Mouse (Mus musculus) liver, postnatal 0 days (tissue): ENCODE data around the gene Ssxb5. TPM values are rescaled to one million over a fixed set of nuclear protein-coding genes. Genes with fewer than 3 reads are reported as not detected.
"Not testable (repeated sequence)": the region's sequence is repeated elsewhere in the genome, so short reads cannot be mapped to it uniquely, and the experiment has no call there.

Experiments used
- ATAC-seq: fragments of 200-750 bp; cut with Nextera tagmentation; 2 replicates; pipeline ENCODE4 v1.8.0; 2017; ENCODE audit warnings: mild to moderate bottlenecking, moderate library complexity
- DNase-seq: peaks from one replicate; pipeline ENCODE4 v3.0.0-alpha.2; 2016
- H3K27ac ChIP-seq: fragments of 300-500 bp; sonication (generic); 2 replicates; pipeline ENCODE4 v1.5.1; 2014; ENCODE audit warnings: antibody characterized with exemption, moderate library complexity, mild to moderate bottlenecking, low read depth
- H3K27me3 ChIP-seq: fragments of 300-500 bp; sonication (generic); 2 replicates; pipeline ENCODE4 v1.6.1; 2014; ENCODE audit warnings: low read length, control low read depth, mixed read lengths; ENCODE audit not compliant: insufficient read depth
- H3K36me3 ChIP-seq: fragments of 300-500 bp; sonication (generic); replicated peaks from 2 replicates; pipeline ENCODE4 v1.6.1; 2014; ENCODE audit warnings: mild to moderate bottlenecking, control low read depth, low read length, moderate library complexity, mixed read lengths; ENCODE audit not compliant: insufficient read depth
- H3K4me1 ChIP-seq: fragments of 300-500 bp; sonication (generic); 2 replicates; pipeline ENCODE4 v1.6.1; 2014; ENCODE audit warnings: antibody characterized with exemption, mild to moderate bottlenecking, control low read depth; ENCODE audit not compliant: insufficient read depth
- H3K4me2 ChIP-seq: fragments of 300-500 bp; sonication (generic); 2 replicates; pipeline ENCODE4 v1.6.1; 2014; ENCODE audit warnings: low read depth, mild to moderate bottlenecking, low read length, moderate library complexity, mixed read lengths
- H3K4me3 ChIP-seq: fragments of 300-500 bp; sonication (generic); 2 replicates; pipeline ENCODE4 v1.5.1; 2014; ENCODE audit warnings: low read depth, low read length
- H3K9ac ChIP-seq: fragments of 300-500 bp; sonication (generic); replicated peaks from 2 replicates; pipeline ENCODE4 v1.6.1; 2014; ENCODE audit warnings: mild to moderate bottlenecking, moderate library complexity
- H3K9me3 ChIP-seq: fragments of 300-500 bp; sonication (generic); 2 replicates; pipeline ENCODE4 v1.6.1; 2016; ENCODE audit warnings: mild to moderate bottlenecking, control low read depth, low read length, mixed read lengths
- CTCF ChIP-seq: sonication (generic); IDR thresholded peaks from 2 replicates; pipeline ENCODE4 v1.5.1; 2016; ENCODE audit warnings: antibody characterized with exemption, low read depth
- EP300 ChIP-seq: IDR thresholded peaks from 2 replicates; pipeline ENCODE4 v1.6.1; 2016; ENCODE audit warnings: antibody characterized with exemption, low read depth, mild to moderate bottlenecking
- WGBS: fragments of 180-500 bp; shearing (Covaris S2); extraction: QIAGEN DNeasy Blood & Tissue Kit; methylation state at CpG from one replicate; pipeline ENCODE4 v1.1.7; 2014; ENCODE audit not compliant: insufficient replicate concordance; 5-methylcytosine and 5-hydroxymethylcytosine counted together
- polyA plus RNA-seq: library from polyadenylated mRNA; unstranded; fragments of >200 nt; fragmentation: Nextera tagmentation; extraction: Ambion mirVana; gene quantifications from 2 replicates; pipeline ENCODE4 v1.2.1, GENCODE M21; 2015

Ssxb5 gene
- polyA plus RNA-seq = not detected in 2 replicates

- not testable (repeated sequence) for H3K4me1 ChIP-seq, H3K4me2 ChIP-seq, H3K4me3 ChIP-seq, H3K9me3 ChIP-seq, DNase-seq, H3K27ac ChIP-seq, H3K36me3 ChIP-seq, H3K9ac ChIP-seq, ATAC-seq, H3K27me3 ChIP-seq
- WGBS = 63% methylated on average over 4 of the region's 4 CpGs
These were observed at the start of gene Ssxb5 for GRCm38 (mm10) chrX:8803391-8803790. TSS of gene Ssxb5 (plus strand) at chrX:8803691.

GRCm38 (mm10) chrX:8832043-8832442, 28.6 kb downstream of the Ssxb5 start:
- H3K4me1 ChIP-seq = no peaks in the 10 kb centered on the region
- no peaks in the 10 kb centered on the region for H3K27me3 ChIP-seq
- H3K36me3 ChIP-seq = no peaks in the 10 kb centered on the region
- no peak overlapping the region for H3K4me3 ChIP-seq
- no peaks in the 10 kb centered on the region for H3K9me3 ChIP-seq
- H3K9ac ChIP-seq = no peak overlapping the region
- ATAC-seq = no peak
- no peak overlapping the region for H3K4me2 ChIP-seq
- DNase-seq = peak; percentile 29
- TF ChIP-seq EP300 = no peak
- TF ChIP-seq CTCF = peak; percentile 55
- no peak overlapping the region for H3K27ac ChIP-seq

GRCm38 (mm10) chrX:8843694-8844093, 40.2 kb downstream of the Ssxb5 start, which contains the start of gene Gm6592:
TSS of gene Gm6592 (plus strand) at chrX:8843994.
- no peak within 1 kb of the TSS for H3K4me2 ChIP-seq
- 42% methylated on average over 1 of the region's 1 CpGs for WGBS

GRCm38 (mm10) chrX:8852486-8852885, 49.0 kb downstream of the Ssxb5 start:
- TF ChIP-seq CTCF (no peak), EP300 (no peak)
- WGBS = 86% methylated on average over 10 of the region's 10 CpGs

More at GRCm38 (mm10) chrX:8843694-8844093, 40.2 kb downstream of the Ssxb5 start, which contains the start of gene Gm6592:
- Histone ChIP-seq H3K4me1 (no peaks in the 10 kb centered on the region), H3K9me3 (no peaks in the 10 kb centered on the region), H3K9ac (no peak within 1 kb of the TSS), H3K27me3 (no peaks in the 10 kb centered on the region), H3K4me3 (no peak within 1 kb of the TSS), H3K36me3 (no peaks in the 10 kb centered on the region), H3K27ac (no peak within 1 kb of the TSS)
- TF ChIP-seq EP300 (no peak), CTCF (no peak)
- ATAC-seq (no peak), DNase-seq (no peak)

More at GRCm38 (mm10) chrX:8852486-8852885, 49.0 kb downstream of the Ssxb5 start:
- H3K9me3 ChIP-seq = no peaks in the 10 kb centered on the region
- no peak overlapping the region for H3K4me3 ChIP-seq
- H3K36me3 ChIP-seq = no peaks in the 10 kb centered on the region
- no peak overlapping the region for H3K27ac ChIP-seq
- no peak overlapping the region for H3K9ac ChIP-seq
- H3K27me3 ChIP-seq = no peaks in the 10 kb centered on the region
- no peak for DNase-seq
- no peak for ATAC-seq
- H3K4me2 ChIP-seq = no peak overlapping the region
- H3K4me1 ChIP-seq = no peaks in the 10 kb centered on the region

Other genes starting within 250 kb of the Ssxb5 start
- gene Ssxb3, start 211.9 kb upstream of the Ssxb5 start, polyA plus RNA-seq = not detected in 2 replicates
- gene Ssxb8, start 112.8 kb upstream of the Ssxb5 start, polyA plus RNA-seq = not detected in 2 replicates
- gene Ssx9, start 55.3 kb upstream of the Ssxb5 start, polyA plus RNA-seq = not detected in 2 replicates
- not detected in 2 replicates for gene Gm6592, start 40.3 kb downstream of the Ssxb5 start, polyA plus RNA-seq
- gene Gm5751, start 70.6 kb downstream of the Ssxb5 start, polyA plus RNA-seq = not detected in 2 replicates
- 0.18 and 0.39 TPM in 2 replicates for gene B630019K06Rik, start 88.7 kb downstream of the Ssxb5 start, polyA plus RNA-seq
- gene Fthl17b, start 159.3 kb downstream of the Ssxb5 start, polyA plus RNA-seq = not detected in 2 replicates
- gene Fthl17c, start 172.9 kb downstream of the Ssxb5 start, polyA plus RNA-seq = not detected in 2 replicates
- not detected in 2 replicates for gene Fthl17d, start 183.1 kb downstream of the Ssxb5 start, polyA plus RNA-seq
- gene Fthl17e, start 229.8 kb downstream of the Ssxb5 start, polyA plus RNA-seq = not detected in 2 replicates